Mouse (Mus musculus) left cerebral cortex, postnatal 4 days (tissue): ENCODE data around the gene Poc1b. TPM values are rescaled to one million over a fixed set of nuclear protein-coding genes. Genes with fewer than 3 reads are reported as not detected.
"Not testable (repeated sequence)": the region's sequence is repeated elsewhere in the genome, so short reads cannot be mapped to it uniquely, and the experiment has no call there.

Source experiments
- DNase-seq: peaks from one replicate; pipeline ENCODE4 v3.0.0-alpha.2; 2022
- intact Hi-C: fragments of 180-260 bp; cut with DNase I; formaldehyde crosslinking; loops from one replicate; pipeline ENCODE4 v1.15.1; 2025
- total RNA-seq, 2 experiments: library from RNA; stranded (reverse); gene quantifications; 2 replicates each; pipeline ENCODE4 v1.2.3; 2021

Poc1b gene
- total RNA-seq, 2 experiments from 2014 or later: 13.3 to 14.8 TPM

- intact Hi-C loops: no loop called here
- no peak for DNase-seq
Measured at GRCm38 (mm10) chr10:99151580-99151979, 44.7 kb downstream of the Poc1b start.

- intact Hi-C loops: no loop called here
- no peak for DNase-seq
Measured at GRCm38 (mm10) chr10:99152063-99152462, 45.2 kb downstream of the Poc1b start.

- DNase-seq: no peak
- intact Hi-C loops: no loop called here
Measured at GRCm38 (mm10) chr10:99154635-99155034, 47.8 kb downstream of the Poc1b start.

- intact Hi-C loops: no loop called here
- no peak for DNase-seq
Measured at GRCm38 (mm10) chr10:99156808-99157207, 50.0 kb downstream of the Poc1b start.

GRCm38 (mm10) chr10:99157697-99158096 lies 50.9 kb downstream of the Poc1b start:
- DNase-seq, intact Hi-C loops: not testable (repeated sequence)

- intact Hi-C loops: no loop called here
- DNase-seq: peak; percentile 8
Measured at GRCm38 (mm10) chr10:99161987-99162582, 55.2 kb downstream of the Poc1b start.

GRCm38 (mm10) chr10:99163002-99163401 lies 56.2 kb downstream of the Poc1b start:
- no peak for DNase-seq
- intact Hi-C loops: no loop called here

- peak; percentile 32 for DNase-seq
- intact Hi-C loops: loop anchor here (2.0 to 5.0 kb wide), 4 partner anchors 97 to 452 kb away; partner anchors contain the start of gene Dusp6
Measured at GRCm38 (mm10) chr10:99164871-99165477, 58.1 kb downstream of the Poc1b start.

GRCm38 (mm10) chr10:99165751-99166282 lies 59.0 kb downstream of the Poc1b start:
- no peak for DNase-seq
- intact Hi-C loops: loop anchor here (2.0 to 5.0 kb wide), 4 partner anchors 96 to 451 kb away; partner anchors contain the start of gene Dusp6

GRCm38 (mm10) chr10:99166392-99166791 lies 59.6 kb downstream of the Poc1b start:
- intact Hi-C loops: loop anchor here (5.0 kb wide), 3 partner anchors 96 to 451 kb away; partner anchors contain the start of gene Dusp6
- no peak for DNase-seq

- intact Hi-C loops: loop anchor here (5.0 kb wide), 3 partner anchors 94 to 449 kb away; partner anchors contain the start of gene Dusp6
- DNase-seq: no peak
Measured at GRCm38 (mm10) chr10:99168404-99168803, 61.6 kb downstream of the Poc1b start.

GRCm38 (mm10) chr10:99168840-99169764 lies 62.3 kb downstream of the Poc1b start:
- peak; percentile 34 for DNase-seq
- intact Hi-C loops: loop anchor here (5.0 kb wide), 3 partner anchors 93 to 448 kb away; partner anchors contain the start of gene Dusp6

GRCm38 (mm10) chr10:99169765-99170129 lies 62.9 kb downstream of the Poc1b start:
- intact Hi-C loops: loop anchor here (5.0 kb wide), 3 partner anchors 93 to 448 kb away; partner anchors contain the start of gene Dusp6
- DNase-seq: no peak

- intact Hi-C loops: no loop called here
- DNase-seq: peak; percentile 32
Measured at GRCm38 (mm10) chr10:99171961-99172497, 65.2 kb downstream of the Poc1b start.

- intact Hi-C loops: no loop called here
Measured at GRCm38 (mm10) chr10:99172906-99173507, 66.2 kb downstream of the Poc1b start.

GRCm38 (mm10) chr10:99176911-99177310 lies 70.1 kb downstream of the Poc1b start:
- intact Hi-C loops: no loop called here
- no peak for DNase-seq

More at GRCm38 (mm10) chr10:99172906-99173507, 66.2 kb downstream of the Poc1b start:
- no peak for DNase-seq

- no peak for DNase-seq
- intact Hi-C loops: no loop called here
Measured at GRCm38 (mm10) chr10:99178118-99178517, 71.3 kb downstream of the Poc1b start.

- no peak for DNase-seq
- intact Hi-C loops: no loop called here
Measured at GRCm38 (mm10) chr10:99179122-99179521, 72.3 kb downstream of the Poc1b start.

- intact Hi-C loops: no loop called here
- no peak for DNase-seq
Measured at GRCm38 (mm10) chr10:99179566-99179965, 72.7 kb downstream of the Poc1b start.

- intact Hi-C loops: no loop called here
- DNase-seq: no peak
Measured at GRCm38 (mm10) chr10:99181497-99181896, 74.7 kb downstream of the Poc1b start.
